Mouse (Mus musculus): ENCODE data around the gene Tssc4. TPM values are rescaled to one million over a fixed set of nuclear protein-coding genes. Genes with fewer than 3 reads are reported as not detected.

Gene Tssc4
- polyA plus RNA-seq, 1 experiment from 2014 or later = 24.1 TPM

DNA sequence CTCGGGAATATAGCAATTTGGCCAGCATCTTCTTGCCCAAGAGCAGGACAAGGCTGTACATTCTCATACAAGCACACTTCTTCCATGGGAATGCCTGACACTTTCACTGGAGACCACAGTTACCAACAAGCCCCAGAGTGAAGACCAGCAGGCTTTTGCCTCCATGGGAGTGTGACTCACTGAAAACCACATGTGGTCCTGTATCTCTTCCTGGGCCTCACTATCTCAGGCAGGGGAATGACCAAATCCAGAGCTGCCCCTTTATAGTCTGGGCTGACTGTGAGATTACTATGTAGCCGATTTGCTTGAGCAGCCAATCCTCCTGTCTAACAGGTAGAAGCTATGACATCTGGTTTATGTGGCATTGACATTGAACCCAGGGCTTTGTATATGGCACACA lies 14.7 kb downstream of the Tssc4 start:
- DNase-seq (no peak), ATAC-seq (no peak)
- 57% methylated on average over 2 of the region's 2 CpGs for WGBS (ENCODE audit: insufficient replicate concordance)
- H3K4me2 ChIP-seq (ENCODE audit: low read depth, low read length) = no peak overlapping the region
- no peaks in the 10 kb centered on the region for H3K36me3 ChIP-seq (replicated peaks; ENCODE audit: insufficient read depth, low read length)
- no peak for TF ChIP-seq EP300 (IDR thresholded peaks at IDR 0.05; ENCODE audit: low read depth)
- no peak for TF ChIP-seq CTCF (IDR thresholded peaks at IDR 0.05; ENCODE audit: low read depth)
- H3K9me3 ChIP-seq (ENCODE audit: low read length) = no peaks in the 10 kb centered on the region
- no peaks in the 10 kb centered on the region for H3K4me1 ChIP-seq (ENCODE audit: insufficient read depth)
- no peak overlapping the region for H3K27ac ChIP-seq (ENCODE audit: low read depth)
- H3K4me3 ChIP-seq (ENCODE audit: low read depth, low read length) = no peak overlapping the region
- H3K9ac ChIP-seq (replicated peaks) = no peak overlapping the region
- H3K27me3 ChIP-seq (ENCODE audit: insufficient read depth, low read length) = no peaks in the 10 kb centered on the region

DNA sequence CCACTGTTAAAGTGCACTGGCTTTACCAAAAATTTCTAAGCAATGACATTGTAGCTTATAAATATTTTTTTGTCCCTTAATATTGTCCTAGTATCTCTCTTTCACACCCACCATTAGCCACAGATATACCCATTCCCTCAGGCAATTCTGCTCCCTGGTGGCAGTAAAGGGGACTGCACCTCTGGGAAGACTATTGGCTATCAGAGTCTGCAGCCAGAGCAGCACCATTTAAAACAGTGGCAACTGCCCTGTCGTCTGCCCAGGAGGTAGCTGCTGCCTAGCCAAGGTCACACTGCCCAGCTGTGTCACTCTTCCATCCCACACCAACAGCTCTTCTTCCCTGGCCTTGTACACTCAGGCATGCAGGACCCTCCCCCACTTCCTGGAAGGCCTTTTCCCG lies 17.3 kb downstream of the Tssc4 start:
- DNase-seq (peak; percentile 78), ATAC-seq (peak; percentile 56; the same call in 1 of the 2 replicates)
- Histone ChIP-seq H3K36me3 (replicated peaks; ENCODE audit: insufficient read depth, low read length) (no peaks in the 10 kb centered on the region), H3K4me3 (ENCODE audit: low read depth, low read length) (no peak overlapping the region), H3K9me3 (ENCODE audit: low read length) (no peaks in the 10 kb centered on the region), H3K4me2 (ENCODE audit: low read depth, low read length) (no peak overlapping the region), H3K27ac (ENCODE audit: low read depth) (no peak overlapping the region), H3K4me1 (ENCODE audit: insufficient read depth) (no peaks in the 10 kb centered on the region), H3K9ac (replicated peaks) (no peak overlapping the region), H3K27me3 (ENCODE audit: insufficient read depth, low read length) (no peaks in the 10 kb centered on the region)
- TF ChIP-seq EP300 (IDR thresholded peaks at IDR 0.05; ENCODE audit: low read depth) (no peak), CTCF (IDR thresholded peaks at IDR 0.05; ENCODE audit: low read depth) (peak; percentile 95)
- WGBS (ENCODE audit: insufficient replicate concordance) = 48% methylated on average over 2 of the region's 2 CpGs

DNA sequence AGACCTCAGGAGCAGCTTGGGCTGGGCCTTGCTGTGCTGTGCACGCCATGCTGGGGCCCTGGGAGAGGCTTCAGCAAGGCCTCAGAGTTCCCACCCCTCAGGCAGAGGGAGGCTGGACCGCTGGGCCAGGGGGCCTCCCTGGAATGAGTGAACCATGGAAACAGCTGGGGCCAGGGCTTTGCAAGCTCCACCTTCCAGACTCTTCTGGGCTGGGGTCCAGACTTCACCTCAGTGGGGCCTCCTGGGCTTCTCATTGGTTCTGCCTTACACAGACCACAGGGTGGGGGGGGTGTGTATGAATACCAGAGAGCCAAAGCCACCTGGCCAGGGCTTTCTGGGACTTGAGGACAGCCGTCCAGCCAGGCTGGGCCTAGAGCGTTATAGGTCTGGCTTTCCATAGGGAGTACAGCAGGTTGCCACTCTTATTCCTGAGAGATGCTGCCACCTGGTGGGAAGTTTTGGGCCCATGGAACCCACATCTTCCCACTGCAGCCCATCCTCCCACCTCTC lies 18.1 kb downstream of the Tssc4 start:
- no peak for TF ChIP-seq EP300 (IDR thresholded peaks at IDR 0.05; ENCODE audit: low read depth)
- TF ChIP-seq CTCF (IDR thresholded peaks at IDR 0.05; ENCODE audit: low read depth) = peak; percentile 65
- 50% methylated on average over 4 of the region's 4 CpGs for WGBS (ENCODE audit: insufficient replicate concordance)
- Histone ChIP-seq H3K4me2 (ENCODE audit: low read depth, low read length) (no peak overlapping the region), H3K27me3 (ENCODE audit: insufficient read depth, low read length) (no peaks in the 10 kb centered on the region), H3K4me1 (ENCODE audit: insufficient read depth) (no peaks in the 10 kb centered on the region), H3K9me3 (ENCODE audit: low read length) (no peaks in the 10 kb centered on the region), H3K4me3 (ENCODE audit: low read depth, low read length) (no peak overlapping the region), H3K36me3 (replicated peaks; ENCODE audit: insufficient read depth, low read length) (no peaks in the 10 kb centered on the region), H3K9ac (replicated peaks) (no peak overlapping the region), H3K27ac (ENCODE audit: low read depth) (no peak overlapping the region)
- ATAC-seq = 0 out of 2 replicates have a peak, but pooled peaks have one; percentile 15
- peak; percentile 53 for DNase-seq

DNA sequence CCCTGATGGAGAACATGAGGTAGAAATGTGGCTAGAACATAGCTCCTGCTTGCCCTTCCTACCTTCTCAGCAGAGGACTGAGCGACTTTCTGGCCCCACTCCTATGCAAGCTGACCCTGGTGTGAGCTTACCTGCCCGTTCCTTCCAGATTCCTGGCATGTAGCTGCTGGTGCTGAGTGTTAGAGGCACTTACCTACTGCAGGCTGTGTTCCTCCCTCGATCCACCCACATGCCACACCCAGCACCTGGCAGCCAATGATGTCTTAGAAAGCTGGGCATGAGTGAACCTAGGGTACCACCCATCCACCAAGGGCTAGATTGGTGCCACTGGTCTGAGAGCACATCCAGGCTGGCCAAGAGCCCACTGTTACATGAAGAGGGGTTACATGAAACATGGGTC lies 24.8 kb downstream of the Tssc4 start:
- 58% methylated on average over 3 of the region's 3 CpGs for WGBS (ENCODE audit: insufficient replicate concordance)
- Histone ChIP-seq H3K9me3 (ENCODE audit: low read length) (no peaks in the 10 kb centered on the region), H3K4me2 (ENCODE audit: low read depth, low read length) (no peak overlapping the region), H3K9ac (replicated peaks) (no peak overlapping the region), H3K4me1 (ENCODE audit: insufficient read depth) (no peaks in the 10 kb centered on the region), H3K4me3 (ENCODE audit: low read depth, low read length) (no peak overlapping the region), H3K36me3 (replicated peaks; ENCODE audit: insufficient read depth, low read length) (no peaks in the 10 kb centered on the region), H3K27ac (ENCODE audit: low read depth) (no peak overlapping the region), H3K27me3 (ENCODE audit: insufficient read depth, low read length) (0 out of 2 replicates have a peak, but pooled peaks cover 7% of the 10 kb centered on the region)
- DNase-seq = no peak
- no peak for TF ChIP-seq EP300 (IDR thresholded peaks at IDR 0.05; ENCODE audit: low read depth)
- no peak for TF ChIP-seq CTCF (IDR thresholded peaks at IDR 0.05; ENCODE audit: low read depth)
- no peak for ATAC-seq

GRCm38 (mm10) chr7:143094592-143095553 lies 25.8 kb downstream of the Tssc4 start, which contains the start of gene Trpm5:
Gene Trpm5, minus strand, starts transcription at chr7:143094642.
- DNase-seq = peak; percentile 72
- no peaks in the 10 kb centered on the region for H3K9me3 ChIP-seq (ENCODE audit: low read length)
- 42% methylated on average over 10 of the region's 10 CpGs for WGBS (ENCODE audit: insufficient replicate concordance)
- TF ChIP-seq CTCF (IDR thresholded peaks at IDR 0.05; ENCODE audit: low read depth) = peak; percentile 85
- TF ChIP-seq EP300 (IDR thresholded peaks at IDR 0.05; ENCODE audit: low read depth) = no peak
- H3K27me3 ChIP-seq (ENCODE audit: insufficient read depth, low read length) = 0 out of 2 replicates have a peak, but pooled peaks cover 7% of the 10 kb centered on the region
- H3K36me3 ChIP-seq (replicated peaks; ENCODE audit: insufficient read depth, low read length) = no peaks in the 10 kb centered on the region
- ATAC-seq = no peak
- H3K4me1 ChIP-seq (ENCODE audit: insufficient read depth) = no peaks in the 10 kb centered on the region
- no peak within 1 kb of the TSS for H3K27ac ChIP-seq (ENCODE audit: low read depth)
- no peak within 1 kb of the TSS for H3K9ac ChIP-seq (replicated peaks)
- no peak within 1 kb of the TSS for H3K4me3 ChIP-seq (ENCODE audit: low read depth, low read length)
- H3K4me2 ChIP-seq (ENCODE audit: low read depth, low read length) = no peak within 1 kb of the TSS

GRCm38 (mm10) chr7:143095554-143095907 lies 26.5 kb downstream of the Tssc4 start:
- Histone ChIP-seq H3K27ac (ENCODE audit: low read depth) (no peak overlapping the region), H3K4me2 (ENCODE audit: low read depth, low read length) (no peak overlapping the region), H3K9me3 (ENCODE audit: low read length) (no peaks in the 10 kb centered on the region), H3K36me3 (replicated peaks; ENCODE audit: insufficient read depth, low read length) (no peaks in the 10 kb centered on the region), H3K4me1 (ENCODE audit: insufficient read depth) (no peaks in the 10 kb centered on the region), H3K4me3 (ENCODE audit: low read depth, low read length) (no peak overlapping the region), H3K27me3 (ENCODE audit: insufficient read depth, low read length) (0 out of 2 replicates have a peak, but pooled peaks cover 7% of the 10 kb centered on the region), H3K9ac (replicated peaks) (no peak overlapping the region)
- TF ChIP-seq CTCF (IDR thresholded peaks at IDR 0.05; ENCODE audit: low read depth) (no peak), EP300 (IDR thresholded peaks at IDR 0.05; ENCODE audit: low read depth) (no peak)
- ATAC-seq (no peak), DNase-seq (no peak)
- WGBS (ENCODE audit: insufficient replicate concordance) = 4% methylated on average over 1 of the region's 1 CpGs
